Mouse (Mus musculus) liver, embryonic 14.5 days (tissue): ENCODE results near the gene Snap91.

Experiments used
- CTCF ChIP-seq: IDR thresholded peaks from 2 replicates; pipeline ENCODE4 v1.5.1; 2016; ENCODE audit warnings: antibody characterized with exemption, low read depth, control low read depth
- EP300 ChIP-seq: IDR thresholded peaks from 2 replicates; pipeline ENCODE4 v1.6.1; 2016; ENCODE audit warnings: antibody characterized with exemption, low read depth

- TF ChIP-seq CTCF, result no peak
- no peak for TF ChIP-seq EP300
Observed at GRCm38 (mm10) chr9:86766991-86767390, 113.5 kb downstream of the Snap91 start.
